Mouse (Mus musculus) CH12.LX (cell line): Measurements from ENCODE around the gene Tbl3. TPM values are rescaled to one million over a fixed set of nuclear protein-coding genes. Genes with fewer than 3 reads are reported as not detected.

Experiments
- DNase-seq: peaks from one replicate; pipeline ENCODE4 v3.0.0-alpha.2; 2013; ENCODE audit errors: extremely low read depth
- H3K27ac ChIP-seq: 2 replicates; pipeline ENCODE4 v1.5.1; 2012; ENCODE audit warnings: low read depth, mild to moderate bottlenecking, control low read depth, moderate library complexity; ENCODE audit not compliant: insufficient read depth
- H3K27me3 ChIP-seq: replicated peaks from 2 replicates; pipeline ENCODE3; 2012; ENCODE audit warnings: inconsistent platforms
- H3K36me3 ChIP-seq, 2 experiments: replicated peaks in 1 of 2; 2 replicates each; pipeline versions ENCODE3 to v1.6.1; 2012; ENCODE audit warnings: inconsistent platforms in 1 of 2, low read length in 1 of 2, mild to moderate bottlenecking in 1 of 2, mixed read lengths in 1 of 2, moderate library complexity in 1 of 2; ENCODE audit not compliant: control insufficient read depth in 1 of 2, insufficient read depth in 1 of 2
- H3K4me1 ChIP-seq, 2 experiments: 2 replicates each; pipeline ENCODE4 v1.6.1; 2012; ENCODE audit warnings: inconsistent platforms in 1 of 2, moderate library complexity in 1 of 2; ENCODE audit not compliant: insufficient read depth in 2 of 2, control insufficient read depth in 1 of 2
- H3K4me2 ChIP-seq: 2 replicates; pipeline ENCODE4 v1.6.1; 2012; ENCODE audit warnings: low read depth, mild to moderate bottlenecking, control low read depth; ENCODE audit not compliant: poor library complexity, insufficient read depth, severe bottlenecking
- H3K4me3 ChIP-seq, 3 experiments: fragments of 150-350 bp in 1 of 3; sonication (generic) in 1 of 3; replicated peaks in 1 of 3; 2 replicates each; pipeline versions ENCODE3 to v1.5.1; 2011 to 2012; ENCODE audit warnings: low read depth in 2 of 3, low read length in 2 of 3, mild to moderate bottlenecking in 2 of 3, moderate library complexity in 2 of 3, control low read depth in 1 of 3, improper control_type of control experiment in 1 of 3, inconsistent platforms in 1 of 3, mixed read lengths in 1 of 3; ENCODE audit not compliant: poor library complexity in 1 of 3
- H3K79me2 ChIP-seq: replicated peaks from 2 replicates; pipeline ENCODE4 v1.6.1; 2012; ENCODE audit warnings: mild to moderate bottlenecking, moderate library complexity; ENCODE audit not compliant: control insufficient read depth, poor library complexity, insufficient read depth, severe bottlenecking; ENCODE audit errors: extremely low read depth
- H3K9ac ChIP-seq: 2 replicates; pipeline ENCODE4 v1.6.1; 2012; ENCODE audit warnings: low read depth, mild to moderate bottlenecking, control low read depth, moderate library complexity; ENCODE audit not compliant: insufficient read depth
- H3K9me3 ChIP-seq: replicated peaks from 2 replicates; pipeline ENCODE3; 2012; ENCODE audit warnings: low read length, inconsistent platforms, mixed read lengths
- BHLHE40 ChIP-seq: IDR thresholded peaks from 2 replicates; pipeline ENCODE4 v1.6.1; 2011; ENCODE audit warnings: mild to moderate bottlenecking, low read depth, low read length, improper control_type of control experiment
- EP300 ChIP-seq: IDR thresholded peaks from 2 replicates; pipeline ENCODE4 v1.6.1; 2011; ENCODE audit warnings: low read length, improper control_type of control experiment
- ETS1 ChIP-seq: conservative IDR thresholded peaks from 2 replicates; pipeline ENCODE4 v1.6.1; 2012; ENCODE audit warnings: low read depth, mild to moderate bottlenecking, inconsistent platforms, low read length, improper control_type of control experiment, moderate library complexity
- HCFC1 ChIP-seq: IDR thresholded peaks from 2 replicates; pipeline ENCODE4 v1.6.1; 2012; ENCODE audit warnings: low read depth, mild to moderate bottlenecking, inconsistent platforms, low read length, improper control_type of control experiment
- IRF4 ChIP-seq: IDR thresholded peaks from 2 replicates; pipeline ENCODE4 v1.6.1; 2014; ENCODE audit warnings: low read depth, mild to moderate bottlenecking, inconsistent platforms, low read length, improper control_type of control experiment
- KAT2A ChIP-seq: IDR thresholded peaks from 2 replicates; pipeline ENCODE4 v1.6.1; 2012; ENCODE audit warnings: low read length, improper control_type of control experiment, inconsistent platforms; ENCODE audit not compliant: insufficient replicate concordance
- MAFK ChIP-seq: IDR thresholded peaks from 2 replicates; pipeline ENCODE4 v1.6.1; 2011; ENCODE audit warnings: low read length, improper control_type of control experiment; ENCODE audit not compliant: insufficient replicate concordance
- MAX ChIP-seq: IDR thresholded peaks from 2 replicates; pipeline ENCODE4 v1.6.1; 2011; ENCODE audit warnings: low read length, improper control_type of control experiment
- MEF2A ChIP-seq: IDR thresholded peaks from 2 replicates; pipeline ENCODE4 v1.6.1; 2014; ENCODE audit warnings: low read depth, mild to moderate bottlenecking, inconsistent platforms, low read length, improper control_type of control experiment, borderline replicate concordance
- NELFE ChIP-seq: IDR thresholded peaks from 2 replicates; pipeline ENCODE4 v1.6.1; 2011; ENCODE audit warnings: low read depth, low read length, improper control_type of control experiment
- PAX5 ChIP-seq: IDR thresholded peaks from 2 replicates; pipeline ENCODE4 v1.6.1; 2012; ENCODE audit warnings: low read length, inconsistent platforms, mixed read lengths
- POLR2A ChIP-seq: IDR thresholded peaks from 2 replicates; pipeline ENCODE4 v1.6.1; 2011; ENCODE audit warnings: low read depth, mild to moderate bottlenecking, improper control_type of control experiment, low read length
- POLR2AphosphoS2 ChIP-seq: IDR thresholded peaks from 2 replicates; pipeline ENCODE4 v1.6.1; 2011; ENCODE audit warnings: low read depth, low read length, improper control_type of control experiment
- SMC3 ChIP-seq: IDR thresholded peaks from 2 replicates; pipeline ENCODE4 v1.6.1; 2011; ENCODE audit warnings: low read depth, low read length, improper control_type of control experiment
- UBTF ChIP-seq: IDR thresholded peaks from 2 replicates; pipeline ENCODE4 v1.6.1; 2012; ENCODE audit warnings: low read depth, mild to moderate bottlenecking, inconsistent platforms, low read length, improper control_type of control experiment, moderate library complexity
- USF1 ChIP-seq: IDR thresholded peaks from 2 replicates; pipeline ENCODE4 v1.6.1; 2014; ENCODE audit warnings: low read depth, mild to moderate bottlenecking, inconsistent platforms, low read length, improper control_type of control experiment
- USF2 ChIP-seq: conservative IDR thresholded peaks from 2 replicates; pipeline ENCODE4 v1.6.1; 2011; ENCODE audit warnings: low read depth, low read length, improper control_type of control experiment
- ZC3H11A ChIP-seq: IDR thresholded peaks from 2 replicates; pipeline ENCODE4 v1.6.1; 2012; ENCODE audit warnings: low read depth, mild to moderate bottlenecking, inconsistent platforms, low read length, improper control_type of control experiment
- ZNF384 ChIP-seq: IDR thresholded peaks from 2 replicates; pipeline ENCODE4 v1.6.1; 2012; ENCODE audit warnings: low read depth, low read length, improper control_type of control experiment, inconsistent platforms
- dilution Hi-C: fragments of 300-500 bp; cut with MboI; formaldehyde crosslinking; loops from 2 replicates; pipeline ENCODE4 v1.14.3; 2020; ENCODE audit warnings: low sequenced_read_pairs; ENCODE audit not compliant: extremely low pct_unique_long_range_greater_than_20kb, extremely low pct_ligation_motif_present
- in situ Hi-C: fragments of 300-500 bp; cut with MboI; formaldehyde crosslinking; loops from 3 replicates; pipeline ENCODE4 v1.14.3; 2019; ENCODE audit warnings: low sequenced_read_pairs, low pct_ligation_motif_present, low pct_unique_long_range_greater_than_20kb, mixed read lengths
- polyA plus RNA-seq: library from polyadenylated mRNA; unstranded; fragments of >175 nt; gene quantifications from 2 replicates; pipeline ENCODE4 v1.2.1, GENCODE M21; 2012; ENCODE audit warnings: low read depth; ENCODE audit not compliant: insufficient read length
- total RNA-seq, 2 experiments: library from RNA; depleted of rRNA; stranded (reverse); fragments of 300-350 nt in 1 of 2; fragments of >200 nt in 1 of 2; gene quantifications; 2 replicates each; pipeline ENCODE4 v1.2.3; 2012 to 2014

Tbl3 gene
- total and polyA plus RNA-seq, 3 experiments = 98.0 to 105 (median 104) TPM

DNA sequence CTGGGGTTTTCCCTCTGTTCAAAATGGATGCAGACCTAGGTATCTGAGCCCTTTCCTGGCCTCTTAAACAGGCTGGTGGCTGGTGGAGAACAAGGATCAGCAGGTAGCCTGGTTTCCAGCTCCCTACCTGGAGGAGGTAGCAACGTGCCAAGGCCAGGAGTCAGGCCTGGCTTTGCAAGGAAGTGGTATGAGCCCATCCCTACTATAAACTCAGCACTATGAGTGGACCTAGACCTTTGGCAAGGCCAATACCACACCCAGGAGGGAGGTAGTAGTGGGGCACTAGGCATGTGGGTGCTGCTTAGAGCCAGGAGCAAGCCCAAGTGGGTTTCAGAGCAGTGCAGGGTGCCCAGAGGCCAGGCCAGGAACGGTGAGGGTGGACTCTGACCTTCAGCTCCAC lies 8.0 kb downstream of the Tbl3 start:
- Histone ChIP-seq H3K9me3 (no peaks in the 10 kb centered on the region), H3K36me3 (peaks cover 44 to 55% of the 10 kb centered on the region in 2 experiments), H3K27me3 (no peaks in the 10 kb centered on the region), H3K9ac (no peak overlapping the region), H3K79me2 (no peaks in the 10 kb centered on the region), H3K4me2 (no peak overlapping the region), H3K4me3 (no peak overlapping the region), H3K4me1 (peaks cover 6 to 42% of the 10 kb centered on the region in 2 experiments), H3K27ac (no peak overlapping the region)
- in situ Hi-C loops (no loop called here), dilution Hi-C loops (no loop called here)
- TF ChIP-seq EP300 (no peak), ETS1 (no peak), HCFC1 (no peak), POLR2AphosphoS2 (no peak), USF2 (no peak), MEF2A (no peak), ZNF384 (no peak)
- DNase-seq = no peak

DNA sequence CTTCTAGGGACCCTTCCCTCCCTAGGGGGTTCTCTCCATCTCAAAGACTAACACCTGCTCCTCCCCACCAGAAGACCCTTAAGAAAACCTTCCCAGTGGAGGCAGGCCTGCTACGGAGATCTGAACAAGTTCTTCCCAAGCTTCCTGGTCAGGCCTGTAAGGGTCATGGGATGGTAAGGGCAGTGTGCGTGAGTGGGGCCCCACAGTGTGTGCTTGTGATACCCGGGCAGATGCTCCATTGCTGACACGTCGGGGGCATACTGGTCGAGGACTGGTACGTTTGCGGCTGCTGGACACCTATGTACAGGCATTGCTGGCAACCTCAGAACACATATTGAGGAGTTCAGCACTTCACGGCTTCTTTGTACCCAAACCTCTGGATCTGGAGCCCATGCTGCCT lies 8.7 kb downstream of the Tbl3 start:
- in situ Hi-C loops (no loop called here), dilution Hi-C loops (no loop called here)
- no peak for DNase-seq
- Histone ChIP-seq H3K79me2 (no peaks in the 10 kb centered on the region), H3K9ac (no peak overlapping the region), H3K9me3 (no peaks in the 10 kb centered on the region), H3K4me3 (no peak overlapping the region), H3K4me2 (no peak overlapping the region), H3K27me3 (no peaks in the 10 kb centered on the region)
- TF ChIP-seq KAT2A = no peak
- TF ChIP-seq SMC3 = no peak
- no peak for TF ChIP-seq POLR2A
- no peak for TF ChIP-seq USF1
- no peak for TF ChIP-seq UBTF
- no peak for TF ChIP-seq BHLHE40
- no peak for TF ChIP-seq ZC3H11A
- no peak for TF ChIP-seq MAFK
- TF ChIP-seq IRF4 = no peak
- no peak for TF ChIP-seq MAX
- no peak for TF ChIP-seq NELFE
- TF ChIP-seq PAX5 = no peak
- TF ChIP-seq, all 38 proteins: peak for 0
- peaks cover 6 to 45% of the 10 kb centered on the region in 2 experiments for H3K4me1 ChIP-seq
- no peak overlapping the region for H3K27ac ChIP-seq
- peaks cover 37 to 54% of the 10 kb centered on the region in 2 experiments for H3K36me3 ChIP-seq
